Mouse (Mus musculus): ENCODE measurements around the gene Gm49321. TPM values are rescaled to one million over a fixed set of nuclear protein-coding genes. Genes with fewer than 3 reads are reported as not detected.

Gene Gm49321
- polyA plus RNA-seq, 1 experiment from 2014 or later: 5.7 TPM

DNA sequence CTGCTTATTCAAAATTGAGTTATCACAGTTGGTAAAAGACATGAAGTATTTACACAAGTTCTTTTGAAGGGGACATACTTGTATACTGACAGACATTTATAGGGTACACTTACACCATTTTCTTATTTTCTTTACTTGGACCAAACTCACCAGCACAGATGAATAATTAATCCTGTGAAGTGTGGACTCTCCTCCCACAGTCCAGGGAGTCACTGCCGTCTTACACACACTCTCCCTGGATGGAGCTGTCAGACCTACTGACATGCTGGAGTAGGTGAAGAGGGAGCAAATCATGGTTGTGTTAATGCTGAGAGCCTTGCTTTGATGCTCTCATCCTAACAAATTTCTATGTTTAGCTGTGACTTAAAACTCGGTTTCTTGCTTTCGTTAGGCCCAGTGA is 7.2 kb upstream of the Gm49321 start:
- DNase-seq (ENCODE audit: low spot score) (no peak), ATAC-seq (ENCODE audit: low FRiP score, low TSS enrichment) (no peak)
- Histone ChIP-seq H3K4me1 (replicated peaks; ENCODE audit: control insufficient read depth, insufficient read depth) (no peaks in the 10 kb centered on the region), H3K4me3 (ENCODE audit: low read depth, low read length) (no peak overlapping the region), H3K27me3 (ENCODE audit: control insufficient read depth, insufficient read depth, low read length) (no peaks in the 10 kb centered on the region), H3K9ac (ENCODE audit: low read length) (no peak overlapping the region), H3K27ac (replicated peaks) (no peak overlapping the region), H3K36me3 (ENCODE audit: control insufficient read depth, insufficient read depth, low read length) (peaks cover 12% of the 10 kb centered on the region; the same call in 1 of the 2 replicates), H3K9me3 (ENCODE audit: control insufficient read depth, low read length) (no peaks in the 10 kb centered on the region), H3K4me2 (replicated peaks; ENCODE audit: low read depth) (no peak overlapping the region)
- TF ChIP-seq CTCF (IDR thresholded peaks at IDR 0.05; ENCODE audit: low read depth) (no peak), EP300 (optimal IDR thresholded peaks at IDR 0.05) (no peak)
- 82% methylated on average over 3 of the region's 3 CpGs for WGBS

DNA sequence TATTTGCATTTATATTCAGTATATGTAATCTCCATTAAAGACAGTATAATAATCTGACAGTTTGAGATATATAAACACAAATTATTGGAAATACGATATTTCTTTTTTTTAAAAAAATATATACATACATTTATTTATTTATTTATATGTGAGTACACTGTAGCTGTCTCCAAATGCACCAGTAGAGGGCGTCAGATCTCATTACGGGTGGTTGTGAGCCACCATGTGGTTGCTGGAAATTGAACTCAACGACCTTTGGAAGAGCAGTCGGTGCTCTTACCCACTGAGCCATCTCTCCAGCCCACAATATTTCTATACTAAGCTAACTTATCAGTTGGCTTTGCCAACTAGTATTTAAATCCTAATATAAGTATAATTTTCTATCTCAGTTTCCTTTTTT is 6.2 kb upstream of the Gm49321 start:
- no peak overlapping the region for H3K4me2 ChIP-seq (replicated peaks; ENCODE audit: low read depth)
- no peak overlapping the region for H3K27ac ChIP-seq (replicated peaks)
- H3K4me1 ChIP-seq (replicated peaks; ENCODE audit: control insufficient read depth, insufficient read depth): no peaks in the 10 kb centered on the region
- no peak overlapping the region for H3K4me3 ChIP-seq (ENCODE audit: low read depth, low read length)
- peaks cover 12% of the 10 kb centered on the region; the same call in 1 of the 2 replicates for H3K36me3 ChIP-seq (ENCODE audit: control insufficient read depth, insufficient read depth, low read length)
- DNase-seq (ENCODE audit: low spot score) (peak; percentile 28), ATAC-seq (ENCODE audit: low FRiP score, low TSS enrichment) (no peak)
- TF ChIP-seq EP300 (optimal IDR thresholded peaks at IDR 0.05) (no peak), CTCF (IDR thresholded peaks at IDR 0.05; ENCODE audit: low read depth) (peak; percentile 59)
- no peaks in the 10 kb centered on the region for H3K27me3 ChIP-seq (ENCODE audit: control insufficient read depth, insufficient read depth, low read length)
- WGBS: 55% methylated on average over 5 of the region's 5 CpGs
- H3K9ac ChIP-seq (ENCODE audit: low read length): no peak overlapping the region
- no peaks in the 10 kb centered on the region for H3K9me3 ChIP-seq (ENCODE audit: control insufficient read depth, low read length)

- no peaks in the 10 kb centered on the region for H3K9me3 ChIP-seq (ENCODE audit: control insufficient read depth, low read length)
- no peak for ATAC-seq (ENCODE audit: low FRiP score, low TSS enrichment)
- WGBS: 76% methylated on average over 2 of the region's 2 CpGs
- H3K4me3 ChIP-seq (ENCODE audit: low read depth, low read length): no peak overlapping the region
- no peak for DNase-seq (ENCODE audit: low spot score)
- no peaks in the 10 kb centered on the region for H3K4me1 ChIP-seq (replicated peaks; ENCODE audit: control insufficient read depth, insufficient read depth)
- H3K27ac ChIP-seq (replicated peaks): no peak overlapping the region
- H3K27me3 ChIP-seq (ENCODE audit: control insufficient read depth, insufficient read depth, low read length): no peaks in the 10 kb centered on the region
- H3K9ac ChIP-seq (ENCODE audit: low read length): no peak overlapping the region
- H3K4me2 ChIP-seq (replicated peaks; ENCODE audit: low read depth): no peak overlapping the region
- no peak for TF ChIP-seq EP300 (optimal IDR thresholded peaks at IDR 0.05)
- no peak for TF ChIP-seq CTCF (IDR thresholded peaks at IDR 0.05; ENCODE audit: low read depth)
- peaks cover 9% of the 10 kb centered on the region; the same call in 1 of the 2 replicates for H3K36me3 ChIP-seq (ENCODE audit: control insufficient read depth, insufficient read depth, low read length)
Measured at GRCm38 (mm10) chr12:73934528-73934927, 2.9 kb upstream of the Gm49321 start.

DNA sequence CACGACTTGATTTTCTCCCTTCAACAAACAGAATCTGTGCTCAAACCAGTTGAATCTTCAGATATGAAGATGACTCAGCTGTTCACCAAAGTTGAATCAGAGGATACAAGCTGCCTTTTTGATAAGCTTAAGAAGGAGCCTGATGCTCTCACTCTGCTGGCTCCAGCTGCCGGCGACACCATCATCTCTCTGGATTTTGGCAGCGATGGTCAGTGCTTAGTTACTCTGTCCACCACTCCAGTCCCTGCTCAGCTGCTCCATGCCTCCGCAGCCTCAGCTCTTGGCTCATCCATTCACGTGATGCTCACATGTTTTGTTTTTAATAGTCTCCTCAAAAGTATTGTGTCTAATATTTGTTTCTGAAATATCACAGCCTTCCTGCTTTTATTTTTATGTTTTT is 2.1 kb downstream of the Gm49321 start:
- TF ChIP-seq CTCF (IDR thresholded peaks at IDR 0.05; ENCODE audit: low read depth) (no peak), EP300 (optimal IDR thresholded peaks at IDR 0.05) (no peak)
- ATAC-seq (ENCODE audit: low FRiP score, low TSS enrichment) (no peak), DNase-seq (ENCODE audit: low spot score) (no peak)
- Histone ChIP-seq H3K4me3 (ENCODE audit: low read depth, low read length) (no peak overlapping the region), H3K9me3 (ENCODE audit: control insufficient read depth, low read length) (no peaks in the 10 kb centered on the region), H3K27ac (replicated peaks) (no peak overlapping the region), H3K27me3 (ENCODE audit: control insufficient read depth, insufficient read depth, low read length) (no peaks in the 10 kb centered on the region), H3K9ac (ENCODE audit: low read length) (no peak overlapping the region), H3K4me1 (replicated peaks; ENCODE audit: control insufficient read depth, insufficient read depth) (no peaks in the 10 kb centered on the region), H3K4me2 (replicated peaks; ENCODE audit: low read depth) (no peak overlapping the region), H3K36me3 (ENCODE audit: control insufficient read depth, insufficient read depth, low read length) (peaks cover 15% of the 10 kb centered on the region; the same call in 1 of the 2 replicates)
- WGBS: 85% methylated on average over 6 of the region's 6 CpGs

DNA sequence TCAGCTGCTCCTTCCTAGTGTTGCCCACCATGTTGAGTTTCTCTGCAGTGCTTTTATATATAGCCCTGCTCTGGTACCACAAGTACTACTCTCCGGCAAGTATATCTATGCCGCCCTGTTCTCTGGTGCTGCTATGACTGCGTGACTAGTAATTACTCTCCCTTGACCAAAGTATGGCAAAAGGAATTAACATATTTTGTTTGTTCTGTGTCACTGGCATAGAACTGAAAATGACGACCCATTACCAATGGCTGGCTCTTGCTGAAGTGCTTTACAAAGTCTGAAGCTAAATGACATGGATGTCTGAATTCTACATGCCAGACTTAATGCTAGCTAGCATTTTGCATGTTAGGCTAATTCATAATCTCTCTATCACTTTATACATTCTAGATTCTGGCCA is 11.0 kb downstream of the Gm49321 start:
- 92% methylated on average over 4 of the region's 4 CpGs for WGBS
- DNase-seq (ENCODE audit: low spot score): no peak

GRCm38 (mm10) chr12:73949318-73950058 is 12.0 kb downstream of the Gm49321 start:
- no peaks in the 10 kb centered on the region for H3K36me3 ChIP-seq (ENCODE audit: control insufficient read depth, insufficient read depth, low read length)

More for the DNA sequence above, 11.0 kb downstream of the Gm49321 start:
- Histone ChIP-seq H3K27ac (replicated peaks) (no peak overlapping the region), H3K9ac (ENCODE audit: low read length) (no peak overlapping the region), H3K27me3 (ENCODE audit: control insufficient read depth, insufficient read depth, low read length) (no peaks in the 10 kb centered on the region), H3K9me3 (ENCODE audit: control insufficient read depth, low read length) (no peaks in the 10 kb centered on the region), H3K4me1 (replicated peaks; ENCODE audit: control insufficient read depth, insufficient read depth) (no peaks in the 10 kb centered on the region; the same call in 1 of the 2 replicates), H3K36me3 (ENCODE audit: control insufficient read depth, insufficient read depth, low read length) (peaks cover 5% of the 10 kb centered on the region; the same call in 1 of the 2 replicates), H3K4me2 (replicated peaks; ENCODE audit: low read depth) (no peak overlapping the region), H3K4me3 (ENCODE audit: low read depth, low read length) (no peak overlapping the region)
- TF ChIP-seq CTCF (IDR thresholded peaks at IDR 0.05; ENCODE audit: low read depth) (no peak), EP300 (optimal IDR thresholded peaks at IDR 0.05) (no peak)
- ATAC-seq (ENCODE audit: low FRiP score, low TSS enrichment): no peak

More at GRCm38 (mm10) chr12:73949318-73950058, 12.0 kb downstream of the Gm49321 start:
- 7% methylated on average over 46 of the region's 46 CpGs for WGBS
- Histone ChIP-seq H3K27me3 (ENCODE audit: control insufficient read depth, insufficient read depth, low read length) (no peaks in the 10 kb centered on the region), H3K9me3 (ENCODE audit: control insufficient read depth, low read length) (no peaks in the 10 kb centered on the region), H3K9ac (ENCODE audit: low read length) (peak overlapping the region; percentile 47; the same call in 1 of the 2 replicates), H3K4me2 (replicated peaks; ENCODE audit: low read depth) (peak overlapping the region; percentile 73), H3K27ac (replicated peaks) (no peak overlapping the region), H3K4me3 (ENCODE audit: low read depth, low read length) (peak overlapping the region; percentile 38), H3K4me1 (replicated peaks; ENCODE audit: control insufficient read depth, insufficient read depth) (no peaks in the 10 kb centered on the region; the same call in 1 of the 2 replicates)
- TF ChIP-seq CTCF (IDR thresholded peaks at IDR 0.05; ENCODE audit: low read depth): no peak
- no peak for TF ChIP-seq EP300 (optimal IDR thresholded peaks at IDR 0.05)
- DNase-seq (ENCODE audit: low spot score) (peak; percentile 71), ATAC-seq (ENCODE audit: low FRiP score, low TSS enrichment) (peak; percentile 86)

Data from stomach, postnatal 0 days (tissue).